Mouse (Mus musculus): ENCODE data around the gene Klc4.

The Klc4 gene

DNA sequence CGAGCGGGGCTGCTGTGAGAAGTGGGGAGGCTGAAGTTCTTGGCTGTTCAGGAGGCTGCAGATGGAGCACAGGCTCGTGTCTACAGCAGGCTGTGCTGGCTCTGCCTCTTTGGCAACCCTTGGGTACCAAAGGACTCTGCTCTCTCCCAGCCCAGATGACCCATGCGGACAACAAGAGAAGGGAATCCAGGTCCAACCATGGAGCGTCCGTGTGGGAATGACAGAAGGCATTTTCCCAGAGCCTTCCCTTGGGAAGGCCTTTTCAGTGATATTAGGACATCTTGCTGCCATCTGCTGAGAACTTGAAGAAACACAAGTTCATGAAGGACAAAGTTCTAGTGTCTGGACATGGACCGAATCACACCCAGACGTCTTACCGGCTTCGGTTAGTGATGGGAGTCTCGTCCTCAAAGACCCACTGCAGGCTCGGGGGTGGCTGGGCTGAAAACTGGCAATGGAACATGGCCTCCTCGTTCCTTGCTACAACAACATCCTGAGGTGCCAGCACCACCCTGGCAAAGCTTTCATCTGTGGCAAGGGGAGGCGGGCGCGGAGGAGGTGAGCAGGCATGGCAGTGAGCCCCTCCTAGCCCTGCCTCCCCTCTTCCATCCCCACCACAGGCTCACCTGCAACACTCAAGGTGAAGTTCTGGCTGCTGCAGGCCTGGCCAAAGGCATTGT is 56.0 kb downstream of the Klc4 start:
- DNase-seq (ENCODE audit: low read depth, low spot score) = no peak

DNA sequence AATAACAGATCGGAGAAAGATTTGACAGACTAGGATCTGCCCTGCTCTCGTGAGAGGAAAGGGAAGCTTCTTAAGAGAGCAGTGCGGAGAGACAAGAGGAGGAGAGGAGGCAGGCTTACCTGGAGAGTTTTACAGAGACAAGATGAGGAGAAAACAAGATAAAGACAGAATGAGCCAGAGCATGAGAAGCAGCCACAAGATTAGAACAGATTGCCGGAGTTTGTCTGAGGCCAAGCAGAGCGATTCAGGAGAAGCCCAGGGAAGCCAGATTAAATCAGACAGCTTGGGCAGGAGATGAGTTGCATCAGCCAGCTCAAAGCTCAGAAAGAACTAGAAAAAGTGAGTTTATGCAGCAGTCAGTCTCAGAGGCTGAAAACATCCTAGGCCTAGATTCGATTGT is 56.9 kb downstream of the Klc4 start:
- no peak for DNase-seq (ENCODE audit: low read depth, low spot score)

- DNase-seq (ENCODE audit: low read depth, low spot score) = no peak
Measured at GRCm38 (mm10) chr17:46588173-46588572, 57.6 kb downstream of the Klc4 start.

DNA sequence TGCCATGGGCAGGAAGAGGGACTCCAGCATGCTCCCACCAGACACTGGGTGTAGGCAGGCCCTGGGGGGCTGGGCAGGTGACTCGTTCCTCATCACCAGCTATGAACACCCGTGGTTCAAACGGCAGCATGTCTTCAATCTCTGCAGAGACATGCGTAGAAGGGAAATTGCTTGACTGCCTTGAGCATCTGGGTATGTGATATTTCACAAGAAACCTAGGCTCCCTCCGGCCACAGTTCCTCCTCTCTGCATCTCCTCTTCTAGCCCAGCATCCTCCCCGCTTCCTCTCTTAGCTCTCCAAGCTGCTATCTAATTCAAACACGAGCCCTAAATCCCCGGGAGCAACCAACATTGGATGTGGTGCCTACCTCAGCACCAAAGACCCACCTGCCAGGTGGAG is 59.5 kb downstream of the Klc4 start:
- no peak for DNase-seq (ENCODE audit: low read depth, low spot score)
